Mouse (Mus musculus) spleen, adult 2 months (tissue): ENCODE results near the gene Atf6b.

Experiments
- CTCF ChIP-seq: fragments of 200-500 bp; IDR thresholded peaks from 2 replicates; pipeline ENCODE4 v1.5.1; 2011; ENCODE audit warnings: mild to moderate bottlenecking, inconsistent platforms; ENCODE audit not compliant: insufficient read depth, insufficient read length, insufficient replicate concordance; ENCODE audit errors: extremely low read depth
- POLR2A ChIP-seq: fragments of 200-500 bp; IDR thresholded peaks from 2 replicates; pipeline ENCODE4 v1.6.1; 2011; ENCODE audit warnings: low read depth, low read length, inconsistent platforms

DNA sequence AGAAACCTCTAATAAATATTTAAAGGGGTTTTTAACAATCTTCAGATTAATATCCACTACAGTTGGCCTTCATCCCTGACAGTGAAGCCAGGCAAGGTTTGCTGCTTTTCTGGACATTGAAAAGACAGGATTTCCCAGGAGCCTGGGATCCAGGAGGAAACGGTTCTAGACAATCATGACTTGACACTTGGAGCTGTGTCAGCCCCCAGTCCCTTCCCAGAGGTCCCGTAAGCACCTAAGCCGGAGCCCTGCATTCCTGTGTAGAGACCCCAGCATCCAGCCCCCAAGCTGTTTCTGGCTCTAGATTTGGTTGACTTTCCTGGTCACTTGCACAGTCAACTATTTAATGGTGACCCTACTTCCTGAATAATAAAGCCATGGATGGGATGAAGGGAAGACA is 11.6 kb downstream of the Atf6b start:
- no peak for TF ChIP-seq CTCF
- no peak for TF ChIP-seq POLR2A
